Mouse (Mus musculus) intestine, postnatal 0 days (tissue): ENCODE data around the gene Plcxd2. TPM values are rescaled to one million over a fixed set of nuclear protein-coding genes. Genes with fewer than 3 reads are reported as not detected.

Source experiments
- ATAC-seq: fragments of 200-750 bp; cut with Nextera tagmentation; 2 replicates; pipeline ENCODE4 v1.8.0; 2017; ENCODE audit warnings: mild to moderate bottlenecking, moderate TSS enrichment, moderate library complexity
- H3K27ac ChIP-seq: fragments of 300-500 bp; sonication (generic); 2 replicates; pipeline ENCODE4 v1.5.1; 2014; ENCODE audit warnings: mild to moderate bottlenecking, low read depth, low read length, moderate library complexity
- H3K27me3 ChIP-seq: fragments of 300-500 bp; sonication (generic); replicated peaks from 2 replicates; pipeline ENCODE4 v1.6.1; 2014; ENCODE audit warnings: low read length, mixed read lengths; ENCODE audit not compliant: control insufficient read depth, insufficient read depth
- H3K36me3 ChIP-seq: fragments of 300-500 bp; sonication (generic); 2 replicates; pipeline ENCODE4 v1.6.1; 2014; ENCODE audit warnings: mild to moderate bottlenecking, moderate library complexity; ENCODE audit not compliant: control insufficient read depth, insufficient read depth
- H3K4me1 ChIP-seq: fragments of 300-500 bp; sonication (generic); replicated peaks from 2 replicates; pipeline ENCODE4 v1.6.1; 2014; ENCODE audit warnings: antibody characterized with exemption, low read length, mixed read lengths; ENCODE audit not compliant: control insufficient read depth, insufficient read depth
- H3K4me2 ChIP-seq: fragments of 300-500 bp; sonication (generic); replicated peaks from 2 replicates; pipeline ENCODE4 v1.6.1; 2014; ENCODE audit warnings: low read depth, mild to moderate bottlenecking, moderate library complexity
- H3K4me3 ChIP-seq: fragments of 300-500 bp; sonication (generic); 2 replicates; pipeline ENCODE4 v1.5.1; 2014; ENCODE audit warnings: low read depth, low read length
- H3K9ac ChIP-seq: fragments of 300-500 bp; sonication (generic); 2 replicates; pipeline ENCODE4 v1.6.1; 2014; ENCODE audit warnings: mild to moderate bottlenecking, low read depth, low read length
- H3K9me3 ChIP-seq: fragments of 300-500 bp; sonication (generic); 2 replicates; pipeline ENCODE4 v1.6.1; 2016; ENCODE audit warnings: mixed run types; ENCODE audit not compliant: control insufficient read depth
- CTCF ChIP-seq: sonication (generic); IDR thresholded peaks from 2 replicates; pipeline ENCODE4 v1.5.1; 2016; ENCODE audit warnings: low read depth, mild to moderate bottlenecking, control low read depth, antibody characterized with exemption, moderate library complexity
- WGBS: fragments of 180-500 bp; shearing (Covaris S2); extraction: QIAGEN DNeasy Blood & Tissue Kit; methylation state at CpG from one replicate; pipeline ENCODE4 v1.1.7; 2014; 5-methylcytosine and 5-hydroxymethylcytosine counted together
- polyA plus RNA-seq: library from polyadenylated mRNA; unstranded; fragments of >200 nt; fragmentation: Nextera tagmentation; extraction: Ambion mirVana; gene quantifications from 2 replicates; pipeline ENCODE4 v1.2.1, GENCODE M21; 2015

Plcxd2 gene
- polyA plus RNA-seq, 1 experiment from 2014 or later, result 2.3 TPM

GRCm38 (mm10) chr16:45928090-45928489 is 81.9 kb downstream of the Plcxd2 start:
- Histone ChIP-seq H3K4me1 (no peaks in the 10 kb centered on the region), H3K4me3 (no peak overlapping the region), H3K27me3 (no peaks in the 10 kb centered on the region), H3K36me3 (no peaks in the 10 kb centered on the region), H3K27ac (no peak overlapping the region), H3K4me2 (no peak overlapping the region), H3K9me3 (no peaks in the 10 kb centered on the region), H3K9ac (no peak overlapping the region)
- 36% methylated on average over 4 of the region's 4 CpGs for WGBS
- TF ChIP-seq CTCF, result no peak
- no peak for ATAC-seq

- Histone ChIP-seq H3K9me3 (no peaks in the 10 kb centered on the region), H3K27ac (no peak overlapping the region), H3K9ac (no peak overlapping the region), H3K4me2 (no peak overlapping the region), H3K36me3 (no peaks in the 10 kb centered on the region), H3K27me3 (no peaks in the 10 kb centered on the region), H3K4me1 (no peaks in the 10 kb centered on the region), H3K4me3 (no peak overlapping the region)
- no peak for TF ChIP-seq CTCF
- ATAC-seq, result no peak
- WGBS, result 10% methylated on average over 3 of the region's 3 CpGs
These were observed 82.4 kb downstream of the Plcxd2 start for GRCm38 (mm10) chr16:45927601-45928000.

DNA sequence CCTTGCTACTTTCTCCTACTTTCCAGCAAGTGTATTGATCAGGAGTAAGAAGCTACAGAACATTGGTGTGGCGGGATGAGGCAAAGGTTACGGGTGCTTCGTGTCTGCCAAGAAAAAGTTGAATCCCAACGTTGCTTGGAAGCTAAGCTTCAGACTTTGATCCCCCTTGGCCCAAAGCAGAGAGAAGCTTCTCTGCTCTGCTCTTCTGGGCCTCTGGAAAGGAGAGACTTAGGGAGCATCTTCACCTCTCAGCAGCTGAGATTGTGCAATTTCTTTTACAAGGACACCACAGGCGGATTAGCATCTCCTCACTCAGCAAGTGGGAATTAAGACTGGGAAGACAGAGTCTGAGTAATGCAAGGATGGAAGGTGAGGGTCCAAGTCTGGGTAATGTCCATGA is 83.1 kb downstream of the Plcxd2 start:
- no peak overlapping the region for H3K4me2 ChIP-seq
- no peaks in the 10 kb centered on the region for H3K36me3 ChIP-seq
- H3K9ac ChIP-seq, result no peak overlapping the region
- H3K27me3 ChIP-seq, result no peaks in the 10 kb centered on the region
- no peaks in the 10 kb centered on the region for H3K9me3 ChIP-seq
- TF ChIP-seq CTCF, result no peak
- no peak for ATAC-seq
- no peaks in the 10 kb centered on the region for H3K4me1 ChIP-seq
- H3K4me3 ChIP-seq, result no peak overlapping the region
- 67% methylated on average over 5 of the region's 5 CpGs for WGBS
- no peak overlapping the region for H3K27ac ChIP-seq

- Histone ChIP-seq H3K9ac (no peak overlapping the region), H3K4me3 (no peak overlapping the region), H3K4me2 (no peak overlapping the region), H3K27me3 (no peaks in the 10 kb centered on the region), H3K9me3 (no peaks in the 10 kb centered on the region), H3K4me1 (no peaks in the 10 kb centered on the region), H3K36me3 (no peaks in the 10 kb centered on the region), H3K27ac (no peak overlapping the region)
- no peak for TF ChIP-seq CTCF
- WGBS, result 51% methylated on average over 6 of the region's 6 CpGs
- no peak for ATAC-seq
These were observed 86.1 kb downstream of the Plcxd2 start for GRCm38 (mm10) chr16:45923731-45924424.

- no peak overlapping the region for H3K4me3 ChIP-seq
- ATAC-seq, result no peak
- no peak overlapping the region for H3K27ac ChIP-seq
- no peaks in the 10 kb centered on the region for H3K4me1 ChIP-seq
- H3K9me3 ChIP-seq, result no peaks in the 10 kb centered on the region
- no peak overlapping the region for H3K4me2 ChIP-seq
- WGBS, result 71% methylated on average over 8 of the region's 8 CpGs
- no peak for TF ChIP-seq CTCF
- H3K27me3 ChIP-seq, result no peaks in the 10 kb centered on the region
- no peaks in the 10 kb centered on the region for H3K36me3 ChIP-seq
- no peak overlapping the region for H3K9ac ChIP-seq
These were observed 87.3 kb downstream of the Plcxd2 start for GRCm38 (mm10) chr16:45922546-45923229.

DNA sequence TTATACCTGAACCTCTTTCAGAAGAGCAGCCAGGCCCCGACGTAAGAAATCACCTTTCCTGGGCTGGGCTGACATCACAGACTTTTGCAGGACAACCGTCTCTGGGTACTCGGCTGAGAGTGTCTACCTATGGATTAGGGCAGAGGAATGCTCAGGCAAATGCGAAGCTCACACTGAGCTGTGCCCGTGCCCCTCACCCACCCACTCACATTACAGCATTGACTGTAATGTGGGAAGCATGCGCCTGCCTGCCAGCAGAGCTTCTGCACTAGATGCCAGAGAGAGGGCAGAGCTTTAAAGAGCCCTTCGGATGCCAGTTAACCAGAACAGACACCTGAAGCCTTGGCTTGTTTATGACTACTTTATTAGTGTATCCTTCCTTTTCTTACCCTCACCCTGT is 90.4 kb downstream of the Plcxd2 start:
- ATAC-seq, result no peak
- 72% methylated on average over 8 of the region's 8 CpGs for WGBS
- H3K9ac ChIP-seq, result no peak overlapping the region
- H3K36me3 ChIP-seq, result no peaks in the 10 kb centered on the region
- no peak overlapping the region for H3K27ac ChIP-seq
- no peak overlapping the region for H3K4me2 ChIP-seq
- no peak overlapping the region for H3K4me3 ChIP-seq
- H3K4me1 ChIP-seq, result no peaks in the 10 kb centered on the region
- H3K27me3 ChIP-seq, result no peaks in the 10 kb centered on the region
- H3K9me3 ChIP-seq, result no peaks in the 10 kb centered on the region
- no peak for TF ChIP-seq CTCF

Other genes starting within 250 kb of the Plcxd2 start
- 9.2 and 9.5 TPM in 2 replicates for gene Phldb2, start 56.6 kb downstream of the Plcxd2 start, polyA plus RNA-seq
- 0.16 and 0.17 TPM in 2 replicates for gene Cd96, start 110.0 kb upstream of the Plcxd2 start, polyA plus RNA-seq
- gene Gm4737, start 144.9 kb upstream of the Plcxd2 start, polyA plus RNA-seq, result 2.0 and 3.1 TPM in 2 replicates